Mouse (Mus musculus) forebrain, embryonic 16.5 days (tissue): ENCODE measurements around the gene Zfyve21. TPM values are rescaled to one million over a fixed set of nuclear protein-coding genes. Genes with fewer than 3 reads are reported as not detected.

ENCODE experiments used
- ATAC-seq: fragments of 200-750 bp; cut with Nextera tagmentation; 2 replicates; pipeline ENCODE4 v1.8.0; 2017; ENCODE audit warnings: mild to moderate bottlenecking, moderate library complexity
- H3K27ac ChIP-seq: fragments of 300-500 bp; sonication (generic); 2 replicates; pipeline ENCODE4 v1.5.1; 2014; ENCODE audit warnings: low read length, control low read depth
- H3K27me3 ChIP-seq: fragments of 300-500 bp; sonication (generic); replicated peaks from 2 replicates; pipeline ENCODE4 v1.6.1; 2014; ENCODE audit warnings: low read length; ENCODE audit not compliant: control insufficient read depth, insufficient read depth
- H3K36me3 ChIP-seq: fragments of 300-500 bp; sonication (generic); 2 replicates; pipeline ENCODE4 v1.6.1; 2014; ENCODE audit not compliant: control insufficient read depth, insufficient read depth
- H3K4me1 ChIP-seq: fragments of 300-500 bp; sonication (generic); replicated peaks from 2 replicates; pipeline ENCODE4 v1.6.1; 2014; ENCODE audit warnings: low read length; ENCODE audit not compliant: control insufficient read depth, insufficient read depth
- H3K4me2 ChIP-seq: fragments of 300-500 bp; sonication (generic); 2 replicates; pipeline ENCODE4 v1.6.1; 2014; ENCODE audit warnings: mild to moderate bottlenecking, low read length, control low read depth
- H3K4me3 ChIP-seq: fragments of 300-500 bp; sonication (generic); replicated peaks from 2 replicates; pipeline ENCODE4 v1.5.1; 2014; ENCODE audit warnings: mild to moderate bottlenecking, low read length, control low read depth
- H3K9ac ChIP-seq: fragments of 300-500 bp; sonication (generic); replicated peaks from 2 replicates; pipeline ENCODE4 v1.6.1; 2014; ENCODE audit warnings: low read depth, low read length, control low read depth
- H3K9me3 ChIP-seq: fragments of 300-500 bp; sonication (generic); 2 replicates; pipeline ENCODE4 v1.6.1; 2016; ENCODE audit warnings: low read length; ENCODE audit not compliant: control insufficient read depth
- WGBS: fragments of 180-500 bp; shearing (Covaris S2); extraction: QIAGEN DNeasy Blood & Tissue Kit; methylation state at CpG from one replicate; pipeline ENCODE4 v1.1.7; 2014; 5-methylcytosine and 5-hydroxymethylcytosine counted together
- polyA plus RNA-seq: library from polyadenylated mRNA; unstranded; fragments of >200 nt; fragmentation: Nextera tagmentation; extraction: Ambion mirVana; gene quantifications from 2 replicates; pipeline ENCODE4 v1.2.1, GENCODE M21; 2015

The Zfyve21 gene
- polyA plus RNA-seq, 1 experiment from 2014 or later: 37.6 TPM

DNA sequence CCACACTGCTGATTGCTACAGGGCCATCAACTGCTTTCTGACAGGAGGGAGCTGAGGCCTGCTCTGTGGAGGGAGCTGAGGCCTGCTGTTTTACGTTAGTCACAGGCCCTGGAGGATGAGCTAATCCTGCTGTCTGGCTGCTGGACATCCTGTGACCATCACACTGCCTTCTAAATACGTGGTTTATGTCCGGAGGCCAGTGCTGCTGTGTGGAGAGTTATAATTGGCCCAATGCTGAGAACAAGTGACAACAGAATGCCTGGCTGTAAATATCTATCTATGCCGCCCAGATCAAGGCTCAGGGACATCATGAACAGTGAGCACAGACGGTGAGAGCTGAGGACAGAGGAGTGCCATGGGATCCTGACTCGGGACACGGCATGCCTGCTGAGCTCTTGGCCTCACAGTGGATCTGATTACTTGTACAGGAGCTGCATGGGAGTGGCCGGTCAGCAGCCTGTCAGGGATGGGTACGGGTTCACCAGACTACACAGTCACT is 34.4 kb downstream of the Zfyve21 start:
- no peaks in the 10 kb centered on the region for H3K36me3 ChIP-seq
- ATAC-seq: no peak
- no peak overlapping the region for H3K27ac ChIP-seq
- H3K4me2 ChIP-seq: no peak overlapping the region
- 87% methylated on average over 9 of the region's 9 CpGs for WGBS
- H3K4me1 ChIP-seq: no peaks in the 10 kb centered on the region
- no peak overlapping the region for H3K9ac ChIP-seq
- no peaks in the 10 kb centered on the region for H3K9me3 ChIP-seq
- H3K27me3 ChIP-seq: no peaks in the 10 kb centered on the region
- H3K4me3 ChIP-seq: no peak overlapping the region

- Histone ChIP-seq H3K9me3 (no peaks in the 10 kb centered on the region), H3K27me3 (no peaks in the 10 kb centered on the region), H3K4me1 (no peaks in the 10 kb centered on the region), H3K9ac (no peak overlapping the region), H3K4me3 (no peak overlapping the region), H3K4me2 (no peak overlapping the region), H3K27ac (no peak overlapping the region), H3K36me3 (no peaks in the 10 kb centered on the region)
- ATAC-seq: no peak
- WGBS: 43% methylated on average over 2 of the region's 2 CpGs
Measured at GRCm38 (mm10) chr12:111851235-111851634, 37.3 kb downstream of the Zfyve21 start.

- Histone ChIP-seq H3K27ac (no peak overlapping the region), H3K36me3 (no peaks in the 10 kb centered on the region), H3K4me2 (no peak overlapping the region), H3K4me1 (no peaks in the 10 kb centered on the region), H3K9ac (no peak overlapping the region), H3K4me3 (no peak overlapping the region), H3K27me3 (no peaks in the 10 kb centered on the region), H3K9me3 (no peaks in the 10 kb centered on the region)
- ATAC-seq: no peak; the same call in 1 of the 2 replicates
- 68% methylated on average over 5 of the region's 5 CpGs for WGBS
Measured at GRCm38 (mm10) chr12:111851745-111852144, 37.8 kb downstream of the Zfyve21 start.

DNA sequence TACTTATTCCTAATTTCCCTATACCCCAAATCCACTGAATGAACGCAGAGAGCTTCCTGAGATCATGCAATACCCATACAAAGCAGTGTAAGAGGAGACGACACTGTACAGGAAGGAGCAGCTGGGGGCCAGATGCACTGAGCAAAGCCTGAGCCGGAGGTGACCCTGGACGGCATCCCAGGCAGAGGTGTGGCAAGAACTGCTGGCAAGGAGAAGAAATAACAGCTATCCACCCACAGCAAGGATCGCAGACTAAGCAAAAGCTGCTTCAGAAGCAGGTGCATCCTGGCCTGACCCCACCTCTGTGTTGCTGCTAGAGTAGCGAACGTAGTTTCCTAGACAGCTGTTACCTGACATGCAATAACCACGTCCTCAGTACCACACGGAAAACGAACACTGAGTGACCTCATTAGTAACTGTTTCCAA is 39.1 kb downstream of the Zfyve21 start:
- H3K9me3 ChIP-seq: no peaks in the 10 kb centered on the region
- H3K36me3 ChIP-seq: no peaks in the 10 kb centered on the region
- no peak overlapping the region for H3K27ac ChIP-seq
- H3K4me1 ChIP-seq: no peaks in the 10 kb centered on the region
- H3K4me2 ChIP-seq: no peak overlapping the region
- no peak overlapping the region for H3K4me3 ChIP-seq
- no peaks in the 10 kb centered on the region for H3K27me3 ChIP-seq
- no peak for ATAC-seq
- H3K9ac ChIP-seq: no peak overlapping the region
- WGBS: 72% methylated on average over 10 of the region's 10 CpGs

DNA sequence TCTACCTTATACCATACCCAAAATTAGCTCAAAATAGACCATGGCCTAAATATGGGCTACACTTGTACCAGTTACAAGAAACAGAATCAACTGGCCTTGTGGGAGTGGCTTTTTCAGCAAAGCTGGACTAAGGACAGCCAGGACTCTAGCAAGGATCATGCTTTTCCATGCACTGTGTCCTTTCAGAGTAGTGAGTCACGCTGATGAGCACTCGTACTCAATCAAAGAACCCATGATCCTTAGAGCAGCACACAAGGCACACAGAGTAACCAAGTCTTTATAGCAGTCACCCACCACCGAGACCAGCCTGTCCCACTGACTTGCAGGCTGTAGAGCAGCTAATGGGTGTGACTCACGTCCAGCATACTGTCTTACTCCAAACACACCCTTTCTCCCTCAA is 39.6 kb downstream of the Zfyve21 start:
- Histone ChIP-seq H3K4me2 (no peak overlapping the region), H3K4me3 (no peak overlapping the region), H3K9ac (no peak overlapping the region), H3K4me1 (no peaks in the 10 kb centered on the region), H3K27ac (no peak overlapping the region), H3K9me3 (no peaks in the 10 kb centered on the region), H3K27me3 (no peaks in the 10 kb centered on the region), H3K36me3 (no peaks in the 10 kb centered on the region)
- no peak for ATAC-seq
- 71% methylated on average over 4 of the region's 4 CpGs for WGBS

DNA sequence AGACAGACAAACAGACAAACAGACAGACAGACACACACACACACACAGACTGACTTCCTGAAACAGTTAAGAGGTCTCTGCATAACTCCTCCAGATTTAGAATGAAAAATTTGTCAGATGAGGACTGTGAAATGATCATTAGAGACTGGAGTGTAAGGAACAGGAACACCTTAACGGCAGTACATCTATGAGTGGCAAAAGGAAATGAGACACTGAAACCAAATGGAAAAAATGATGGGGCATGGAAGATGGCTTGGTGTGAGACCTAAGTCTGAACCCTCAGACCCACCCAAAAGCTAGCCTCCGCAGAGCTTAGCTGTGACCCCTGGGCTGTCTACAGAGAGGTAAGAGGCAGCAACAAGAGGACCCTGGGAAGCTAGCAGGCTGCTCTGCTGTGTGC is 41.5 kb downstream of the Zfyve21 start:
- H3K4me3 ChIP-seq: no peak overlapping the region
- no peak overlapping the region for H3K4me2 ChIP-seq
- no peak overlapping the region for H3K27ac ChIP-seq
- ATAC-seq: no peak
- H3K36me3 ChIP-seq: no peaks in the 10 kb centered on the region
- 100% methylated on average over 2 of the region's 2 CpGs for WGBS
- no peaks in the 10 kb centered on the region for H3K27me3 ChIP-seq
- H3K9ac ChIP-seq: no peak overlapping the region
- H3K4me1 ChIP-seq: no peaks in the 10 kb centered on the region
- no peaks in the 10 kb centered on the region for H3K9me3 ChIP-seq

GRCm38 (mm10) chr12:111864206-111864824 is 50.3 kb downstream of the Zfyve21 start:
- Histone ChIP-seq H3K27me3 (no peaks in the 10 kb centered on the region), H3K9me3 (no peaks in the 10 kb centered on the region), H3K4me2 (no peak overlapping the region), H3K9ac (no peak overlapping the region), H3K4me1 (no peaks in the 10 kb centered on the region), H3K4me3 (no peak overlapping the region), H3K27ac (no peak overlapping the region), H3K36me3 (0 out of 2 replicates have a peak, but pooled peaks cover 2% of the 10 kb centered on the region)
- 92% methylated on average over 4 of the region's 4 CpGs for WGBS
- no peak for ATAC-seq

- no peak overlapping the region for H3K9ac ChIP-seq
- H3K27ac ChIP-seq: no peak overlapping the region
- WGBS: 94% methylated on average over 1 of the region's 1 CpGs
- H3K4me3 ChIP-seq: no peak overlapping the region
- H3K27me3 ChIP-seq: no peaks in the 10 kb centered on the region
- ATAC-seq: no peak
- no peak overlapping the region for H3K4me2 ChIP-seq
- H3K9me3 ChIP-seq: no peaks in the 10 kb centered on the region
- 0 out of 2 replicates have a peak, but pooled peaks cover 2% of the 10 kb centered on the region for H3K36me3 ChIP-seq
- H3K4me1 ChIP-seq: no peaks in the 10 kb centered on the region
Measured at GRCm38 (mm10) chr12:111869806-111870205, 55.8 kb downstream of the Zfyve21 start.

GRCm38 (mm10) chr12:111870811-111871210 is 56.8 kb downstream of the Zfyve21 start:
- no peak overlapping the region for H3K4me2 ChIP-seq
- H3K9me3 ChIP-seq: no peaks in the 10 kb centered on the region
- H3K27ac ChIP-seq: no peak overlapping the region
- 0 out of 2 replicates have a peak, but pooled peaks cover 2% of the 10 kb centered on the region for H3K36me3 ChIP-seq
- H3K9ac ChIP-seq: no peak overlapping the region
- WGBS: 90% methylated on average over 7 of the region's 7 CpGs
- no peak overlapping the region for H3K4me3 ChIP-seq
- no peaks in the 10 kb centered on the region for H3K4me1 ChIP-seq
- no peak for ATAC-seq
- no peaks in the 10 kb centered on the region for H3K27me3 ChIP-seq
